Mouse (Mus musculus) heart, adult 2 months (tissue): Measurements from ENCODE around the gene Snrpd3.

ENCODE experiments used
- CTCF ChIP-seq: fragments of 200-600 bp; IDR thresholded peaks from 2 replicates; pipeline ENCODE4 v1.8.1; 2022; ENCODE audit warnings: antibody characterized with exemption, mild to moderate bottlenecking, moderate library complexity
- EP300 ChIP-seq: fragments of 200-500 bp; IDR thresholded peaks from 2 replicates; pipeline ENCODE4 v1.6.1; 2011; ENCODE audit warnings: low read depth, low read length, control low read depth; ENCODE audit not compliant: insufficient read depth
- POLR2A ChIP-seq: fragments of 200-500 bp; IDR thresholded peaks from 2 replicates; pipeline ENCODE4 v1.6.1; 2011; ENCODE audit warnings: mild to moderate bottlenecking, low read depth, low read length, control low read depth; ENCODE audit not compliant: insufficient read depth

GRCm38 (mm10) chr10:75490731-75491130 lies 26.6 kb upstream of the Snrpd3 start:
- TF ChIP-seq CTCF (no peak), EP300 (no peak), POLR2A (no peak)
